Mouse (Mus musculus): ENCODE measurements around the gene Mthfd1l. TPM values are rescaled to one million over a fixed set of nuclear protein-coding genes. Genes with fewer than 3 reads are reported as not detected.

Gene Mthfd1l
- polyA plus RNA-seq, 1 experiment from 2014 or later = 12.3 TPM

DNA sequence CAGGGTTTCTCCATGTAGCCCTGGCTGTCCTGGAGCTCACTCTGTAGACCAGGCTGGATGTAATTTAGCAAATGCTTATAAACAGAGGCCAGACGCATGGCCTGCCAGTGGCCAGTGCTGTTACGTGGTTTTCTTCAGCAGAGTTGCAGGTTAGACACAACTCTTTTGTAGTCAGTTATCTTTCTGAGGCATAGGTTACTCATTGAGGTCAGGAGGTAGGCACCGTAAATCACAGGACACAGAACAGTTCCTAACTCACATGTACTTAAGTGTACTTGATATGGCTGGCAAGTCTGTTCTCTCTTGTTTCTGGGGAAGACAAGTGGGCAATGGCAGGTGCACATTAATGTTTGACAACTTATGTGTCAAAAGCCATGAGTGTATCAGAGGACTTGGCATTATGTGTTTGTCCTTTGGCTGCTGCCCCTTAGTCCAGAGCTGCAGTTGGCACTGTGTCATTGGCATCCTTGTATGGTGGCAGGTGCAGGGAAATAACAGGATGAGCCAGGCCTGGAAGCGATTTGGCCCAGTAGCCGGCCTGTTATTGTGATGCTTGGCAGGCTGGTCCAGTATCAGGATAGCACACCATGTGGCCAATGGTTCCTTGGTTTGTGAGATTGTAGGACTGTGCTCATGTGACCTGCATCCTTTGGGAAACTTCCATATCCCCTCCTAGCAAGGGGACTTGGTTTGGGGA is 6.0 kb downstream of the Mthfd1l start:
- H3K9me3 ChIP-seq = no peaks in the 10 kb centered on the region
- H3K27me3 ChIP-seq = no peaks in the 10 kb centered on the region
- no peak overlapping the region for H3K4me2 ChIP-seq (replicated peaks)
- H3K9ac ChIP-seq = no peak overlapping the region
- H3K4me1 ChIP-seq = peaks cover 12% of the 10 kb centered on the region; the same call in 1 of the 2 replicates
- ATAC-seq (ENCODE audit: insufficient number of reproducible peaks, insufficient read depth, low FRiP score, low TSS enrichment) = no peak
- H3K27ac ChIP-seq = no peak overlapping the region
- no peak overlapping the region for H3K4me3 ChIP-seq
- WGBS = 91% methylated on average over 5 of the region's 5 CpGs
- H3K36me3 ChIP-seq = peaks cover 17% of the 10 kb centered on the region; the same call in 1 of the 2 replicates

DNA sequence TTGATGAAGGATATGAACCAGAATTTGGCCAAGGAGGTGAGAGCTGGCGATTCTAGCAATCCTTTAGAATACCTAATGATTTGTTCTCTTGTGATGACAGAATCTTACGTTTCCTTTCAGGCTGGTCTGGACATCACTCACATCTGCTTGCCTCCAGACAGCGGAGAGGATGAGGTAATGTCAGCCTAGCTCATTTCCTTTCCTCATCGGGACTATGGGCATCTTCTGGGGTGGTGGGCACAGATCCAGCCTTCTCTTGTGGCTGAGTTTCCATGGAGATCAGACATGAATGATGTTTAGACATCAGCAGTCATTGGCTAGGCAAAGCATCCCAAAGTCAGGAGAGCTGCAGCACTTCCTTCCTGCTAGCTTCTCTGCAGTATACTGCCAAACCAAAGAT is 7.3 kb downstream of the Mthfd1l start:
- Histone ChIP-seq H3K9me3 (no peaks in the 10 kb centered on the region), H3K36me3 (peaks cover 17% of the 10 kb centered on the region; the same call in 1 of the 2 replicates), H3K4me2 (replicated peaks) (no peak overlapping the region), H3K9ac (no peak overlapping the region), H3K27ac (no peak overlapping the region), H3K4me1 (peaks cover 5% of the 10 kb centered on the region; the same call in 1 of the 2 replicates), H3K4me3 (no peak overlapping the region), H3K27me3 (no peaks in the 10 kb centered on the region)
- no peak for ATAC-seq (ENCODE audit: insufficient number of reproducible peaks, insufficient read depth, low FRiP score, low TSS enrichment)
- 89% methylated on average over 4 of the region's 4 CpGs for WGBS

DNA sequence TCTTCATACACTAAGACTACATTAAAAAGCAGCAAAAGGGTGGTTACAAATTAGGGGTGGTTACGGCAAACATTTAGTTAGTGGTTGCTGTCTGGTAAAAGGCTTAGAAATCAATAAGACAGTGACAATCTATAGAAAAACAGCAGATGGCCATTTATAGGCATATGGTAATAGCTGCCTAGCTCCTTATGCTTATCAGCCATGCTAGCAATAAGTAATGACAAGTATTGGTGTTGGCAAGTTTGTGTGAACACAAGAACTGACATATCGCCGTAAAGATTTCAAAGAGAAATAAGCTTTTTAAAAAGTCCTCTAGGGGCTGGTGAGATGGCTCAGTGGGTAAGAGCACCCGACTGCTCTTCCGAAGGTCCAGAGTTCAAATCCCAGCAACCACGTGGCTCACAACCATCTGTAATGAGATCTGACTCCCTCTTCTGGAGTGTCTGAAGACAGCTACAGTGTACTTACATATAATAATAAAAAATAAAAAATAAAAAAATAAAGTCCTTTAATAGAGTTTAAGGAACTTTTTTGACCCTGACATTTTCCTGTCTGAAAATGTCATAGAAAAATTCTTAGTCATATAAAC is 17.5 kb downstream of the Mthfd1l start:
- Histone ChIP-seq H3K4me2 (replicated peaks) (no peak overlapping the region), H3K4me3 (no peak overlapping the region), H3K27me3 (no peaks in the 10 kb centered on the region), H3K9ac (no peak overlapping the region), H3K27ac (no peak overlapping the region), H3K9me3 (no peaks in the 10 kb centered on the region), H3K36me3 (peaks cover 21% of the 10 kb centered on the region; the same call in 1 of the 2 replicates), H3K4me1 (no peaks in the 10 kb centered on the region)
- no peak for ATAC-seq (ENCODE audit: insufficient number of reproducible peaks, insufficient read depth, low FRiP score, low TSS enrichment)
- WGBS = 93% methylated on average over 6 of the region's 6 CpGs

GRCm38 (mm10) chr10:3993365-3994102 is 20.6 kb downstream of the Mthfd1l start:
- no peak for ATAC-seq (ENCODE audit: insufficient number of reproducible peaks, insufficient read depth, low FRiP score, low TSS enrichment)
- Histone ChIP-seq H3K36me3 (peaks cover 21% of the 10 kb centered on the region; the same call in 1 of the 2 replicates), H3K4me2 (replicated peaks) (no peak overlapping the region), H3K9me3 (no peaks in the 10 kb centered on the region), H3K4me3 (no peak overlapping the region), H3K9ac (no peak overlapping the region), H3K27me3 (no peaks in the 10 kb centered on the region), H3K27ac (no peak overlapping the region), H3K4me1 (no peaks in the 10 kb centered on the region)
- 90% methylated on average over 8 of the region's 8 CpGs for WGBS

- no peaks in the 10 kb centered on the region for H3K9me3 ChIP-seq
- H3K4me1 ChIP-seq = no peaks in the 10 kb centered on the region
- H3K9ac ChIP-seq = no peak overlapping the region
- H3K27me3 ChIP-seq = no peaks in the 10 kb centered on the region
- H3K27ac ChIP-seq = no peak overlapping the region
- no peak for ATAC-seq (ENCODE audit: insufficient number of reproducible peaks, insufficient read depth, low FRiP score, low TSS enrichment)
- WGBS = 79% methylated on average over 4 of the region's 4 CpGs
- 0 out of 2 replicates have a peak, but pooled peaks cover 8% of the 10 kb centered on the region for H3K36me3 ChIP-seq
- no peak overlapping the region for H3K4me2 ChIP-seq (replicated peaks)
- H3K4me3 ChIP-seq = no peak overlapping the region
Measured at GRCm38 (mm10) chr10:3995277-3995676, 22.4 kb downstream of the Mthfd1l start.

DNA sequence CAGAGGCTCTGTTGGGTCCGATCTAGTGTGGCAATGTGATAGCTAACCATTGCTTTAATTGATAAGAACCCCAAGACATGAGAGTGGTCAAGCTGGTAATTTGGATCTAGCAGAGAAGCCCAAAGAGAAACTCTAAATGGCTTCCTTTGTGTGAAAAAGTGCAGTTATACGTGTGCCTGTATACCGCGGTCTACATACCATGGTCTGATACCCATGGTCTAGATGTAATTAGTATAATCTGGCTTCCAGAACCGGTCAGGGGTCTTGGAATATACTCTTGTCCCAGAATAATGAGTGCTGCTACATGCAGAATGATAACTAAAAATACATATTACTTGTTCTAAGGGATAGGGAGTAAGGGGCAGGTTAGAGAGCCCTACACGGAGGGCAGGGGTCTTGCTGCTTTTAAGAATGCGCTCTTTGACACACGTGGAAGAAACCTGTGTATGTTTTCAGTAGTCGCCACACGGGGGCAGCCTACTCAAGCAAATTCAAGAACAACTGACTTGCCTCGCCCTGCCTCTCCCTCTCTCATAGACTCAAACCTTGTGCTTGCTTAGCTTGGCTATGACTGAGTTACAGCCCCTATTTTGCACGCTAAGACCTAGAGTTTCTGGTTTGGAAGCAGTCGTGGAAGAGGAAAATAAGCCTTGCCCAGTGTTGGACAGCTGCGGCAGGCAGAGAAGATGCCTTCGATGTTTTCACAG is 23.4 kb downstream of the Mthfd1l start:
- Histone ChIP-seq H3K27me3 (no peaks in the 10 kb centered on the region), H3K4me1 (no peaks in the 10 kb centered on the region), H3K4me3 (no peak overlapping the region), H3K36me3 (0 out of 2 replicates have a peak, but pooled peaks cover 4% of the 10 kb centered on the region), H3K9me3 (no peaks in the 10 kb centered on the region), H3K4me2 (replicated peaks) (no peak overlapping the region), H3K9ac (no peak overlapping the region), H3K27ac (no peak overlapping the region)
- 54% methylated on average over 15 of the region's 15 CpGs for WGBS
- no peak for ATAC-seq (ENCODE audit: insufficient number of reproducible peaks, insufficient read depth, low FRiP score, low TSS enrichment)

- no peaks in the 10 kb centered on the region for H3K4me1 ChIP-seq
- whole genome bisulfite sequencing = 86% methylated on average over 7 of the region's 7 CpGs
- H3K9me3 ChIP-seq = no peaks in the 10 kb centered on the region
- H3K4me3 ChIP-seq = no peak overlapping the region
- H3K36me3 ChIP-seq = no peaks in the 10 kb centered on the region
- H3K27me3 ChIP-seq = no peaks in the 10 kb centered on the region
- H3K4me2 ChIP-seq (replicated peaks) = no peak overlapping the region
- no peak for ATAC-seq (ENCODE audit: insufficient number of reproducible peaks, insufficient read depth, low FRiP score, low TSS enrichment)
- H3K9ac ChIP-seq = no peak overlapping the region
- H3K27ac ChIP-seq = no peak overlapping the region
Measured at GRCm38 (mm10) chr10:3997851-3998426, 25.0 kb downstream of the Mthfd1l start.

GRCm38 (mm10) chr10:4002711-4003110 is 29.8 kb downstream of the Mthfd1l start:
- no peak for ATAC-seq (ENCODE audit: insufficient number of reproducible peaks, insufficient read depth, low FRiP score, low TSS enrichment)
- whole genome bisulfite sequencing = 81% methylated on average over 5 of the region's 5 CpGs
- H3K4me3 ChIP-seq = no peak overlapping the region
- no peak overlapping the region for H3K9ac ChIP-seq
- H3K36me3 ChIP-seq = no peaks in the 10 kb centered on the region
- H3K9me3 ChIP-seq = no peaks in the 10 kb centered on the region
- no peak overlapping the region for H3K4me2 ChIP-seq (replicated peaks)
- no peak overlapping the region for H3K27ac ChIP-seq
- no peaks in the 10 kb centered on the region for H3K4me1 ChIP-seq
- H3K27me3 ChIP-seq = no peaks in the 10 kb centered on the region

GRCm38 (mm10) chr10:4005191-4005590 is 32.3 kb downstream of the Mthfd1l start:
- no peaks in the 10 kb centered on the region for H3K9me3 ChIP-seq
- no peak overlapping the region for H3K27ac ChIP-seq
- 73% methylated on average over 7 of the region's 7 CpGs for WGBS
- ATAC-seq (ENCODE audit: insufficient number of reproducible peaks, insufficient read depth, low FRiP score, low TSS enrichment) = no peak
- no peaks in the 10 kb centered on the region for H3K27me3 ChIP-seq
- H3K4me2 ChIP-seq (replicated peaks) = no peak overlapping the region
- H3K4me3 ChIP-seq = no peak overlapping the region
- H3K36me3 ChIP-seq = no peaks in the 10 kb centered on the region
- no peak overlapping the region for H3K9ac ChIP-seq
- H3K4me1 ChIP-seq = no peaks in the 10 kb centered on the region

DNA sequence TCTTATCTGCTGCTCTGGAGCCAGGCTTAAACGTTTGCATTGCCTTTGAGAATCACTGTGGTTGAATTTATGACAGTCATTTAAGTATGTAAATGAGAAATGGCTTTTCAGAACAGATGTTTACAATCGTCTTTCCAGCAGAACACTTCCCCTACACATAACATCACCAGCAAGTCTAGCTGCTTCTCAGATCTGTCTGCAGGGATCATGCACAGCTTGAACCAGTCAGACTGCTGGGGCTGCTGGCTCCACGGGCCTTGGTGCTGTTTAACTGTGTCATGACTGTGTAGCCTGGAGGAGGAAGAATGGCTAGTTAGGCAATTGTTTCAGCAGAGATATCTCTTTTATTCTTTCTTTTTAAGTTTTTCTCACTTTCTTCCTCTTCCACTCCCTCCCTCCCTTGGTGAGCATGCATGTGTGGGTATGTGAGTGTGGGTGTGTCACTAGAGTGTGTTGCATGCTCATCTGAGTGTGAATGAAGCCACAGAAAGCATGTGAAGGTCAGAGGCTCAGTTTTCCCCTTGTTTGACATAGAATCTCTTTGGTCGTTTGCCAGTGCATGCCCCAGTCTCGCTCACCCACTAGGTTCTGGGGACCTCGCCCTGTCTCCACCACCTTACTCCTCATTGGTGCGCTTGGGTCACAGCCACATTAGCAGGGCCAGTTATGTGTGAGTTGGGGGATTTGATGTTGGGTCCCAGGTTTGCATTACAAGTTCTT is 33.5 kb downstream of the Mthfd1l start:
- Histone ChIP-seq H3K27me3 (no peaks in the 10 kb centered on the region), H3K9ac (no peak overlapping the region), H3K9me3 (no peaks in the 10 kb centered on the region), H3K36me3 (no peaks in the 10 kb centered on the region), H3K4me2 (replicated peaks) (no peak overlapping the region), H3K4me3 (no peak overlapping the region), H3K4me1 (no peaks in the 10 kb centered on the region), H3K27ac (0 out of 2 replicates have a peak overlapping the region, but pooled peaks have one; percentile 2)
- no peak for ATAC-seq (ENCODE audit: insufficient number of reproducible peaks, insufficient read depth, low FRiP score, low TSS enrichment)
- 54% methylated on average over 7 of the region's 7 CpGs for WGBS

Data from embryonic facial prominence, embryonic 12.5 days (tissue).